Mouse (Mus musculus) liver, embryonic 16.5 days (tissue): ENCODE data around the gene Sugt1. TPM values are rescaled to one million over a fixed set of nuclear protein-coding genes. Genes with fewer than 3 reads are reported as not detected.

Experiments used
- ATAC-seq: fragments of 200-750 bp; cut with Nextera tagmentation; 2 replicates; pipeline ENCODE4 v1.8.0; 2017; ENCODE audit warnings: low read depth, mild to moderate bottlenecking, moderate number of reproducible peaks, moderate library complexity
- H3K27ac ChIP-seq: fragments of 300-500 bp; sonication (generic); 2 replicates; pipeline ENCODE4 v1.5.1; 2014; ENCODE audit warnings: mild to moderate bottlenecking, low read length
- H3K27me3 ChIP-seq: fragments of 300-500 bp; sonication (generic); 2 replicates; pipeline ENCODE4 v1.6.1; 2014; ENCODE audit warnings: low read depth, low read length, mixed read lengths; ENCODE audit not compliant: control insufficient read depth, insufficient read depth
- H3K36me3 ChIP-seq: fragments of 300-500 bp; sonication (generic); 2 replicates; pipeline ENCODE4 v1.6.1; 2014; ENCODE audit warnings: mild to moderate bottlenecking; ENCODE audit not compliant: control insufficient read depth, insufficient read depth
- H3K4me1 ChIP-seq: fragments of 300-500 bp; sonication (generic); 2 replicates; pipeline ENCODE4 v1.6.1; 2014; ENCODE audit warnings: low read depth, low read length, mixed read lengths; ENCODE audit not compliant: control insufficient read depth
- H3K4me2 ChIP-seq: fragments of 300-500 bp; sonication (generic); 2 replicates; pipeline ENCODE4 v1.6.1; 2014; ENCODE audit warnings: low read depth, low read length, mixed read lengths
- H3K4me3 ChIP-seq: fragments of 300-500 bp; sonication (generic); 2 replicates; pipeline ENCODE4 v1.5.1; 2014; ENCODE audit warnings: low read depth, mild to moderate bottlenecking, low read length
- H3K9ac ChIP-seq: fragments of 300-500 bp; sonication (generic); 2 replicates; pipeline ENCODE4 v1.6.1; 2014; ENCODE audit warnings: low read depth, low read length
- H3K9me3 ChIP-seq: fragments of 300-500 bp; sonication (generic); replicated peaks from 2 replicates; pipeline ENCODE4 v1.6.1; 2016; ENCODE audit warnings: low read length; ENCODE audit not compliant: control insufficient read depth
- WGBS: fragments of 180-500 bp; shearing (Covaris S2); extraction: QIAGEN DNeasy Blood & Tissue Kit; methylation state at CpG from one replicate; pipeline ENCODE4 v1.1.7; 2014; ENCODE audit not compliant: insufficient replicate concordance; 5-methylcytosine and 5-hydroxymethylcytosine counted together
- microRNA-seq: library from miRNA; unstranded; fragments of <30 nt; microRNA quantifications from one replicate; pipeline ENCODE4, GENCODE M21; 2016
- polyA plus RNA-seq: library from polyadenylated mRNA; unstranded; fragments of >200 nt; fragmentation: Nextera tagmentation; extraction: Ambion mirVana; gene quantifications from 2 replicates; pipeline ENCODE4 v1.2.1, GENCODE M21; 2015

Sugt1 gene
- polyA plus RNA-seq, 1 experiment from 2014 or later: 30.5 TPM

GRCm38 (mm10) chr14:79677891-79678687, 90.6 kb downstream of the Sugt1 start:
- Histone ChIP-seq H3K9me3 (no peaks in the 10 kb centered on the region), H3K27me3 (no peaks in the 10 kb centered on the region), H3K27ac (no peak overlapping the region), H3K4me2 (no peak overlapping the region), H3K36me3 (no peaks in the 10 kb centered on the region), H3K4me3 (no peak overlapping the region), H3K9ac (no peak overlapping the region), H3K4me1 (no peaks in the 10 kb centered on the region)
- WGBS: 70% methylated on average over 14 of the region's 14 CpGs
- no peak for ATAC-seq

GRCm38 (mm10) chr14:79680652-79681051, 93.2 kb downstream of the Sugt1 start:
- Histone ChIP-seq H3K9me3 (no peaks in the 10 kb centered on the region), H3K9ac (no peak overlapping the region), H3K4me3 (no peak overlapping the region), H3K36me3 (no peaks in the 10 kb centered on the region), H3K27me3 (no peaks in the 10 kb centered on the region), H3K4me2 (no peak overlapping the region), H3K27ac (no peak overlapping the region), H3K4me1 (no peaks in the 10 kb centered on the region)
- no peak for ATAC-seq
- WGBS: 58% methylated on average over 5 of the region's 5 CpGs

Small RNA genes within 50 kb of the gene (microRNA-seq; reads per million reads assigned to microRNA genes)
- gene Gm27857: not detected

Other genes starting within 250 kb of the Sugt1 start
- gene Naa16, start 196.9 kb upstream of the Sugt1 start, polyA plus RNA-seq: 21.3 and 25.0 TPM in 2 replicates
- 3.5 and 4.3 TPM in 2 replicates for gene Mtrf1, start 189.9 kb upstream of the Sugt1 start, polyA plus RNA-seq
- gene Kbtbd7, start 161.2 kb upstream of the Sugt1 start, polyA plus RNA-seq: 3.2 and 3.4 TPM in 2 replicates
- gene Kbtbd6, start 135.9 kb upstream of the Sugt1 start, polyA plus RNA-seq: 2.5 and 2.9 TPM in 2 replicates
- gene Elf1, start 106.5 kb upstream of the Sugt1 start, polyA plus RNA-seq: 7.8 and 8.8 TPM in 2 replicates
- gene Wbp4, start 106.2 kb upstream of the Sugt1 start, polyA plus RNA-seq: 13.0 and 13.1 TPM in 2 replicates
- gene Cnmd, start 74.5 kb downstream of the Sugt1 start, polyA plus RNA-seq: 0.09 TPM in 1 of 2 replicates, not detected in the other
- not detected in 2 replicates for gene Pcdh8, start 183.6 kb downstream of the Sugt1 start, polyA plus RNA-seq